Mouse (Mus musculus) kidney, adult 2 months (tissue): ENCODE data around the gene Cers3. TPM values are rescaled to one million over a fixed set of nuclear protein-coding genes. Genes with fewer than 3 reads are reported as not detected.

Source experiments
- DNase-seq: peaks from one replicate; pipeline ENCODE4 v3.0.0; 2021
- H3K27ac ChIP-seq: fragments of 200-500 bp; 2 replicates; pipeline ENCODE4 v1.5.1; 2012; ENCODE audit warnings: low read depth, low read length, control low read depth, inconsistent platforms; ENCODE audit not compliant: insufficient read depth
- H3K27me3 ChIP-seq: fragments of 200-500 bp; replicated peaks from 2 replicates; pipeline ENCODE4 v1.6.1; 2012; ENCODE audit warnings: mild to moderate bottlenecking, moderate library complexity, low read length, inconsistent platforms; ENCODE audit not compliant: control insufficient read depth, insufficient read depth
- H3K36me3 ChIP-seq: fragments of 200-500 bp; 2 replicates; pipeline ENCODE4 v1.6.1; 2012; ENCODE audit warnings: mild to moderate bottlenecking, moderate library complexity, low read length, inconsistent platforms; ENCODE audit not compliant: control insufficient read depth, insufficient read depth
- H3K4me1 ChIP-seq: fragments of 200-500 bp; 2 replicates; pipeline ENCODE4 v1.6.1; 2011; ENCODE audit warnings: low read length; ENCODE audit not compliant: control insufficient read depth, insufficient read depth
- H3K4me3 ChIP-seq: fragments of 200-500 bp; 2 replicates; pipeline ENCODE4 v1.5.1; 2011; ENCODE audit warnings: mild to moderate bottlenecking, low read depth, low read length, control low read depth; ENCODE audit not compliant: insufficient read depth
- CTCF ChIP-seq: fragments of 200-500 bp; conservative IDR thresholded peaks from 2 replicates; pipeline ENCODE4 v1.5.1; 2011; ENCODE audit warnings: low read depth, mild to moderate bottlenecking, control low read depth, low read length, moderate library complexity, mixed read lengths; ENCODE audit not compliant: insufficient read depth, insufficient read length
- POLR2A ChIP-seq: fragments of 200-500 bp; IDR thresholded peaks from one replicate; pipeline ENCODE4 v1.6.1; 2011; ENCODE audit warnings: low read depth, low read length, control low read depth
- WGBS: fragments of 180-500 bp; shearing (Covaris S2); methylation state at CpG from one replicate; pipeline ENCODE4 v1.1.7; 2018; 5-methylcytosine and 5-hydroxymethylcytosine counted together
- polyA plus RNA-seq: library from polyadenylated mRNA; depleted of rRNA; stranded (reverse); fragments of >200 nt; gene quantifications from 2 replicates; pipeline ENCODE4 v1.2.3, GENCODE M21; 2012; rRNA removed

The Cers3 gene
- polyA plus RNA-seq, 1 experiment, result 0.27 TPM

- no peaks in the 10 kb centered on the region for H3K4me1 ChIP-seq
- DNase-seq, result no peak
- 54% methylated on average over 12 of the region's 12 CpGs for WGBS
- H3K27me3 ChIP-seq, result no peaks in the 10 kb centered on the region
- no peaks in the 10 kb centered on the region for H3K36me3 ChIP-seq
- H3K4me3 ChIP-seq, result no peak overlapping the region
- H3K27ac ChIP-seq, result no peak overlapping the region
- no peak for TF ChIP-seq POLR2A
- no peak for TF ChIP-seq CTCF
Measured at GRCm38 (mm10) chr7:66858247-66859075, 115.2 kb downstream of the Cers3 start.

GRCm38 (mm10) chr7:66859220-66859619 is 115.9 kb downstream of the Cers3 start:
- Histone ChIP-seq H3K36me3 (no peaks in the 10 kb centered on the region), H3K4me1 (no peaks in the 10 kb centered on the region), H3K4me3 (no peak overlapping the region), H3K27me3 (no peaks in the 10 kb centered on the region), H3K27ac (no peak overlapping the region)
- 59% methylated on average over 5 of the region's 5 CpGs for WGBS
- no peak for TF ChIP-seq CTCF
- no peak for TF ChIP-seq POLR2A
- no peak for DNase-seq

- WGBS, result 60% methylated on average over 19 of the region's 19 CpGs
- no peak overlapping the region for H3K4me3 ChIP-seq
- H3K36me3 ChIP-seq, result no peaks in the 10 kb centered on the region
- DNase-seq, result no peak
- H3K27me3 ChIP-seq, result no peaks in the 10 kb centered on the region
- H3K4me1 ChIP-seq, result no peaks in the 10 kb centered on the region
- H3K27ac ChIP-seq, result no peak overlapping the region
- TF ChIP-seq POLR2A (no peak), CTCF (no peak)
Measured at GRCm38 (mm10) chr7:66866944-66867718, 123.8 kb downstream of the Cers3 start.

- no peak for TF ChIP-seq POLR2A
- TF ChIP-seq CTCF, result no peak
- DNase-seq, result peak; percentile 7
- H3K4me1 ChIP-seq, result no peaks in the 10 kb centered on the region
- 39% methylated on average over 13 of the region's 13 CpGs for WGBS
- H3K4me3 ChIP-seq, result no peak overlapping the region
- H3K36me3 ChIP-seq, result no peaks in the 10 kb centered on the region
- no peaks in the 10 kb centered on the region for H3K27me3 ChIP-seq
- no peak overlapping the region for H3K27ac ChIP-seq
Measured at GRCm38 (mm10) chr7:66867719-66868501, 124.6 kb downstream of the Cers3 start.

GRCm38 (mm10) chr7:66871520-66871919 is 128.2 kb downstream of the Cers3 start:
- no peak overlapping the region for H3K27ac ChIP-seq
- 53% methylated on average over 7 of the region's 7 CpGs for WGBS
- no peaks in the 10 kb centered on the region for H3K4me1 ChIP-seq
- no peak overlapping the region for H3K4me3 ChIP-seq
- DNase-seq, result no peak
- H3K36me3 ChIP-seq, result no peaks in the 10 kb centered on the region
- no peak for TF ChIP-seq POLR2A
- no peak for TF ChIP-seq CTCF
- H3K27me3 ChIP-seq, result no peaks in the 10 kb centered on the region

GRCm38 (mm10) chr7:66871940-66872511 is 128.7 kb downstream of the Cers3 start:
- DNase-seq, result no peak
- WGBS, result 63% methylated on average over 14 of the region's 14 CpGs
- Histone ChIP-seq H3K36me3 (no peaks in the 10 kb centered on the region), H3K4me1 (no peaks in the 10 kb centered on the region), H3K4me3 (no peak overlapping the region), H3K27me3 (no peaks in the 10 kb centered on the region), H3K27ac (no peak overlapping the region)
- TF ChIP-seq POLR2A (no peak), CTCF (no peak)

GRCm38 (mm10) chr7:66873235-66873634 is 129.9 kb downstream of the Cers3 start:
- 74% methylated on average over 2 of the region's 2 CpGs for WGBS
- H3K27ac ChIP-seq, result no peak overlapping the region
- H3K4me1 ChIP-seq, result no peaks in the 10 kb centered on the region
- H3K36me3 ChIP-seq, result no peaks in the 10 kb centered on the region
- DNase-seq, result no peak
- H3K4me3 ChIP-seq, result no peak overlapping the region
- TF ChIP-seq POLR2A (no peak), CTCF (no peak)
- no peaks in the 10 kb centered on the region for H3K27me3 ChIP-seq

Other genes starting within 250 kb of the Cers3 start
- 4.2 and 4.9 TPM in 2 replicates for gene Asb7, start 53.9 kb upstream of the Cers3 start, polyA plus RNA-seq
- gene Lins1, start 53.6 kb upstream of the Cers3 start, polyA plus RNA-seq, result 4.8 and 6.2 TPM in 2 replicates
- 0.17 and 0.41 TPM in 2 replicates for gene Adamts17, start 96.2 kb downstream of the Cers3 start, polyA plus RNA-seq